Mouse (Mus musculus): ENCODE measurements at regions not wholly inside any gene's neighbourhood (a gene's known extent, or its start where the extent isn't known, plus 50 kb on each side); places are given as distances from the start of the nearest gene placed in this dataset.

DNA sequence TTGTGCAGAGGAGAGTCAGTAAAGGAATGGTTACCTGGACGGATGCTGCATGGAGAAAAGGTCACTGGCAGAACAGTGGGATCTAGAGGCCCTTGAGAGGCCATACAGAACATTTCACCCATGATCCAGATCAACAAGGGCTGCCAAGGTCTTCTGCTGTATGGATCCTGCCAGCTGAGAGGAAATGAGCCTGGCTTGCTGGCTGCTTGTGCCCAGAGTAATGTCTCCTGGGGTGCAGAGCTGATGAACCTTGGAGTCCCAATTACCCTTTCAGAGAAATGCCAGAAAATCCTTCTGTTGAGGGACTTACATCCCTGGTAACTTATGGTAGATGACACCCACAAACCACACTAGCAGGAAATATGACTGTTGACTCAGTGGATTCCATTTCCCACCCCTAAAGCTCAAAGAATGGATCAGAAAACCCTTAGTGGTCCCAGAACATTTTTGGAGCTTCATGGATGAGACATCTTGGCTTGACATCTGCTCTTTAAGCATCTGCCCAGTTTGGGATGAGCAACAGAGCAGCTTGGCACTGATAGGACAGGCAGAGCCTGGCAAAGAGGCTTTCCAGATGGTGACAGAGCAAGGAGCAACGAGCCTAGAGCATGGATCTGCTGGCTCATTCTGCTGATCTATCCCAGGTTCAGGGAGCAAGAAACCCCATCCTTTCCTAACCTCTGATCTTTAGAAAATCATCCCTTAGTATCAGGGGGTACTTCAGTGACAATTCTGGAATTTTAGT is 416.6 kb downstream of the Adra2a start:
- no peak for DNase-seq (ENCODE audit: low read depth, low spot score)

DNA sequence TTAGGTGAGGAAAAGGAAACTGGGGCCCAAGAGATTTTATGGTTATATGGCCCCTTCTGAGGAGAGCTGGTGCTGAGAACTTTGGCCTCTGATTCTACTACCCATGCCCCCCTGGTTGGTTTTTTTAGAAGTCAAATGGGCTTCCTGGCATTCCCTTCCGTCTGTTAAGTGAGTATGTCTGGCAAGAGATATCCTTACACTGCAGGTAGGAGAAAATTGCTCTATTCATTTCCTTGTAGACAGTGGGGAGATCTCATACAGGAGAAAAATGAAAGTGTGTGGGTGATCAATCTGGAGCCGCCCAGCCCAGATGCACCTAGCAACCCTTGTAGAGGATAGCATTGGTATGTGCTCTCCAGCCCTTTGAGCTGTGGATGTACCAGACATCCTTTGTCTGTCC is 418.5 kb downstream of the Adra2a start:
- DNase-seq (ENCODE audit: low read depth, low spot score) = no peak

DNA sequence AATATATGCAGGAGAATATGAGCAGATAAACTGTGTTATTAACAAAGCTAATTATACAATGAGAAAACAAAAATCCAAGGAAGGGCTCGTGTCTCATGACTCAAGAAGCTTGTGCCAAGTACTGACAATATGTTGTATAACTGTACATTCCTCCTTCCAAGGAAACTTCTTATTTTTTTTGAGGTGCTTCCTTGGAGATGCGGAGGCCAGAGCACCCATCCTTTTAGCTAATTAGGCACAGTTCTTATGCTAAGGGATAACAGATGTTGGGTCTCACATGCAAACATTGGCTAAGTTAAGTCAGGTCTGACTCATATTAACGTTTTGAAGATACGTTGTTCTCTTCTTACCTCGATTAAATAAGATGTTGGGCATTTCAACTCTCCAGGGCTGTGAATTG is 426.1 kb downstream of the Adra2a start:
- no peak for DNase-seq (ENCODE audit: low read depth, low spot score)

DNA sequence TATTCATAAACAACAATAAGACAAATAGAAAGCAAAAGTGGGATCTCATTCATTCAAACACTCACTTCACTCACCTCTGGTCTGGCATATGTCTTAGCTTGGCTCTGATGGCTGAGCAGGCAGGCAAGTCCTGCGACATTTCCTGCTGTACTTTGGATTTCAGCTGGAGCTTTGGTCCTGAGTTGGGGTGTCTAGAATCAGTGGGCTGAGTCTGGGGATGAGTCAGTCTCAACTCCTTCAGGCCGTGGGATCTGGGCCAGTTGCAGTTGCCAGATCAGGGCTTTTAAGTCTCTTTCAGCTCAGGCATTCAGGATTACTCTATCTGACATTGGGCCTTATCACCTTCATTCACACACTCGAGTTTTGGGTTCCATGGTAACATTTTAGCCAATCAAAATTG is 454.1 kb downstream of the Adra2a start:
- DNase-seq (ENCODE audit: low read depth, low spot score) = no peak

DNA sequence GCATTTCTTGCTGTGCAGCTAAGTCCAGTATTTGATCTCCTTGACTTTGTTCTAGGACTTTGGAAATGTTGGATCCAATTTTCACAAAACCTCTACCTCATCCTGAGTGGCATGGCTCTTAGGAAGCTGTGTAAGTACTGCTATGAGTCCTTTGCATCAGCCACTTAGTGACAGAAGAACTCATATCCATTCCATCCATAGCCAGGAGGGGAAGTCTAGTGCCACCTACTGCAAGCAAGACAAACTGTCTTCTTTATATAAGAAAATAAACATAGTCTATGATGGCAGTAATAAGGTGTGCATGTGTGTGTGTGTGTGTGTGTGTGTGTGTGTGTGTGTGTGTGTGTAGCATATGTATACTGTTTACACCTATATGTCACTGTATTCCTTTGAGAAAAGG is 489.9 kb downstream of the Adra2a start:
- no peak for DNase-seq (ENCODE audit: low read depth, low spot score)

DNA sequence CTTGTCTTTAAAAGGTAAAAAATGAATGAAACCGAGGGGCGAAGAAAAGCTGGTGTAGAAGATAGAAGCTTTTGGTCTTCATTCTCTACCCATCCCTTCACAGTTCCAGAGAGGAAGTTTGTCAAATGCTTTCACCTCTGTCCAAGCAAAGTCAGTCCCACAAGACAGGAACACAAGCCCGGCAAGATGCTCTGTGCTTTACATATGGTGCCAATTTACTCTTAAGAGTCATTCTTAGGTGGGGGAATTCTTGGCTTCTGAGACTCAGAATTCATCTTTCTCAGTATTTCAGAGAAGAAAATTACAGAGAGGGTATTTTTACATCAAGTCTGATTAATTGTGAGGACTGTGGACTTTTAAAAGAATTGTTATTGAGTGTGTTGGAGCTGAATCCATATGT is 511.4 kb downstream of the Adra2a start:
- no peak for DNase-seq (ENCODE audit: low read depth, low spot score)

DNA sequence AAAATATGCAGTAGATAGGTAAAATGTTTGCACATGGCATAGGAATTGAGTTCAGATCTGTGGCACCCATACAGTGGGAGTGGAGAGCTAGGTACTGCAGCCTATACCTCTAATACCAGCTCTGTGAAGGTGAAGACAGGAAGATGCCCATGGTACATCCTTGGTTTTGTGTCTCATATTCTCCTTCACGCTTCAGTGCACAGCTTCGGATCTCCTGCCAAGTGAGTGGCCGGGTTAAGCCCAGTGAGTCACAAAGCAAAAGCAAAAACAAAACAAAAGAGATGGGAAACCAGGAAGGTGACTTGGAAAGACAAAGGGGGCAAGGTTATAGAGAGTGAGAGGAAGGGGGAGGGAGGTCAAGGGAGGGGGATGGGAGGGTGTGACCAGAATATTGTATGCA is 514.0 kb downstream of the Adra2a start:
- no peak for DNase-seq (ENCODE audit: low read depth, low spot score)

DNA sequence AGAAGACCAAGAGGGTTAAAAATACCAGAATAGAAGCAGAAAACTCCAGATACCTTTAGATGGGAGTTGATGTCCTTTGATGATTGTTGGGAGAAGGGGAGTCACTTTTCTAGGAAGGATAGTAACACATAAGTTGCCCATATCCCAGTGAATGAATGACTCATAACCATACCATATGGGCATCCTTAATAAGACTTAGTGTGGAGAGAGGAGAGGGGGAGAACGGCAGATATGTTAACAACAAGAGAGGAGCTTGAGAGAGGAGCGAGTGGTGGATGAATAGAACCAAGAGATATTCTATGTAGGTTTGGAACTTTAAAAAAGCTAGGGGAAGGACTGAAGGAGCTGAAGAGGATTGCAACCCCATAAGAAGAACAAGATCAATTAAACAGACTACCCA is 539.6 kb downstream of the Adra2a start:
- DNase-seq (ENCODE audit: low read depth, low spot score) = no peak

DNA sequence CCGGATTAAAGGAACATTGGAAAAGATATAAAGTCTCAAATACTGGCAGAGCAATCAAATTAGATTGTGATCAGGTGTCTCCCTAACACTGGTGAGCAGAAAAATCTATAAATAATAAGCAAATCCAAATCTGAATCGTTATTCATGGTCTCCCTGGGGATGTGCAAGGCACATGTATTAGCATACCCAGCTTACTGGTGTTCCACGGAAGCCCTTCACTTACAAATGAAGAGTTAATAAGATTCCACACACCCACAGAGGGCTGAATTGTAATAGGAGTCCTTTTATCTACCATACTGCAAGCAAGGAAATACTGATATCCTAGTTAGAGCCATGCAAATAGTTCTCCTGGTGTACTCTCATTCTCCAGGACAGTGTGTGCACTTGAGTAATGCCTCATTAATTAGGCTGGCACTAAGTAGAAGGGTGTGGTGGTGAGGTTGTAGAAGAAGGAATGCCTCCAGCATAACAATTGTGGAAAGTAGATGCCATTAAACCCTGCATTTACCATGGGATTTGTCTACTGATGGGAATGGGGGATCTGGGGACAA is 540.8 kb downstream of the Adra2a start:
- DNase-seq (ENCODE audit: low read depth, low spot score) = no peak

DNA sequence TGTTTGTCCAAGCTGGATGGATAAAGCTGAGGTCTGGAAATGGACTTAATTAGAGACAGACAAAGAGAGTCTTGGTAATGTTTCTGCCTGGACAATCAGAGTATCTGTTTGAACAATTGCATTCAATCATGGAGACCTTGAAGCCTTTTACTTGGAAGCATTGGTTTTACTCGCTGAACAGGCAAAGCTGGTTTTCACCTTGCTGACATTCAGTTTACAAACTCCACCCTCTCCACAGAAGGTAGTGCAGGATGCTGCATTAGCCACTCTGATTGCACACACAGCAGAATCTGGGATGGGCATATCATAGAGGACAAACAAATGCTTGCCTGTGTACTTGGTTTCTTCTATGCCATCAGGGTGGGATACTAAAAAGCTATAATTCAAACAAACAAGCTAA is 541.4 kb downstream of the Adra2a start:
- DNase-seq (ENCODE audit: low read depth, low spot score) = no peak

DNA sequence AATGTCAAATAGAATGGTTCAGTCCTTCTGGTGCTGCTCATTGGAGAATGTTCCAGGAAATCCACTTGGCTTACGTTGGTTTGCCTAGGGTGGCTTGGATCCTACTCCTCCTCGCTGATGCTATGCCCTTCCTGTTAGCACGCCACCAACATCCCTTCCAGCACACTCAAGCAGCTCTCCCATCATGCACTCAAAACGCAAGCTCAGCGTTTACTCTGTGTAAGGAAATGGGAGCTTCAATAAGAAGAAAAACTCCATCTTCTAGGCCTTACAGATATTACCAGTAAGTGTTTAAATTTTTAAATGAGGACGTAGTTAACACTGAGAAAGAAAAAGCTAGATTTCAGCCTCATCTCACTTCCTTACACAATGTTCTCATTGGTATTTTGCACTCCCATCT is 523.7 kb downstream of the Gpam start:
- DNase-seq (ENCODE audit: low read depth, low spot score) = no peak

DNA sequence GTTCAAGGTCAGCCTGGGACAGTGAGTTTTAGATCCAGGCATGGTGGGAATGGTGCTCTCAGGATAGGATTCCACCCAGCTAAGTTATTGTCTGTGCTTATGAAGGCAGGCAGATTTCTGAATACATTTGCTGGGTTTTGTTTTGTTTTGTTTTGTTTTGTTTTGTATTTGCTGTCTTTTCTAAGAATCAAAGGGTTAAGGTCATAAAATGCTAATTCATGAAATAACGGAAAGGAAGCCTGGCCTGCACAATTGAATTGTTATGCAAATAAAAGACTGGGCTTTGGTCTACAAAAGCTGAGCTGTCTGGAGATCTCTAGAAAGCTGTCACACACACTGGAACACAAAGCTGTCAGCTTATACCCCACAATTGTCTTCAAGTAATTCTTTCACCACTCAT is 521.7 kb downstream of the Gpam start:
- DNase-seq (ENCODE audit: low read depth, low spot score) = no peak

DNA sequence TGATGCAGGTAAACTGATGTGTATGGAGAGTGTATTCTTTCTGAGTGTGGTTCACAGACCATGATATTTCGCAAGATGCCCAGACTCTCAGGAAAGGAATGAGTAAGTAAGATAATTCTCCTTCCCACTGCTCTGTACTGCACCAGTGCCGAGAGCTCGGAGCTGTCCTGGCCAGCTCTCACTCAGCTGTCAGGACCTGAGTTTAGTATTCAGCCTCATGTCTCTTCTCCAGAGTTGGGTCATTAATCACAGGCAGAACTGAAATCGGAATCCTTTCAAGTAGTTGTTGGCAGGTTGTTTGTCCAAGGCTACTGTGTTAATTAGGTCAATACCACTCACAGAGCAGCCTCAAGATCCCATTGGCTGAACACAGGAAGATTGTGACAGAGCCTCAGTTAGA is 510.1 kb downstream of the Gpam start:
- no peak for DNase-seq (ENCODE audit: low read depth, low spot score)
